Mouse (Mus musculus) ES-Bruce4 (cell line): ENCODE measurements around the gene Ngdn.

Source experiments
- CTCF ChIP-seq: IDR thresholded peaks from one replicate; pipeline ENCODE4 v1.8.1; 2011; ENCODE audit warnings: low read depth, low read length
- EP300 ChIP-seq: IDR thresholded peaks from 2 replicates; pipeline ENCODE4 v1.6.1; 2011; ENCODE audit warnings: low read depth, low read length; ENCODE audit not compliant: insufficient read depth
- POLR2A ChIP-seq: IDR thresholded peaks from one replicate; pipeline ENCODE4 v1.8.1; 2011; ENCODE audit warnings: low read length; ENCODE audit not compliant: insufficient read depth

- no peak for TF ChIP-seq EP300
- TF ChIP-seq CTCF: no peak
- no peak for TF ChIP-seq POLR2A
These were observed 18.0 kb upstream of the Ngdn start for GRCm38 (mm10) chr14:54997297-54997696.
